Mouse (Mus musculus): ENCODE measurements at regions not wholly inside any gene's neighbourhood (a gene's known extent, or its start where the extent isn't known, plus 50 kb on each side); places are given as distances from the start of the nearest gene placed in this dataset.
"Not testable (repeated sequence)": the region's sequence is repeated elsewhere in the genome, so short reads cannot be mapped to it uniquely, and the experiment has no call there.

- Histone ChIP-seq H3K4me2 (no peak overlapping the region), H3K27me3 (no peaks in the 10 kb centered on the region), H3K4me1 (replicated peaks) (no peaks in the 10 kb centered on the region), H3K27ac (no peak overlapping the region), H3K4me3 (replicated peaks) (no peak overlapping the region), H3K9ac (replicated peaks) (no peak overlapping the region), H3K9me3 (no peaks in the 10 kb centered on the region), H3K36me3 (no peaks in the 10 kb centered on the region)
- no peak for ATAC-seq (ENCODE audit: insufficient number of reproducible peaks, insufficient read depth, low FRiP score, low TSS enrichment, low read depth)
These were observed 143.9 kb downstream of the Gxylt1 start for GRCm38 (mm10) chr15:93131056-93131455.

- Histone ChIP-seq H3K27ac (no peak overlapping the region), H3K4me1 (replicated peaks) (peaks cover 4% of the 10 kb centered on the region; the same call in 1 of the 2 replicates), H3K4me3 (replicated peaks) (no peak overlapping the region), H3K9me3 (no peaks in the 10 kb centered on the region), H3K4me2 (no peak overlapping the region), H3K36me3 (no peaks in the 10 kb centered on the region), H3K27me3 (no peaks in the 10 kb centered on the region), H3K9ac (replicated peaks) (no peak overlapping the region)
- no peak for ATAC-seq (ENCODE audit: insufficient number of reproducible peaks, insufficient read depth, low FRiP score, low TSS enrichment, low read depth)
- 68% methylated on average over 5 of the region's 5 CpGs for WGBS
These were observed 149.7 kb downstream of the Gxylt1 start for GRCm38 (mm10) chr15:93125261-93125660.

- Histone ChIP-seq H3K9ac (replicated peaks) (no peak overlapping the region), H3K4me3 (replicated peaks) (no peak overlapping the region), H3K4me1 (replicated peaks) (peaks cover 4% of the 10 kb centered on the region; the same call in 1 of the 2 replicates), H3K9me3 (no peaks in the 10 kb centered on the region), H3K36me3 (no peaks in the 10 kb centered on the region), H3K4me2 (no peak overlapping the region), H3K27ac (no peak overlapping the region), H3K27me3 (no peaks in the 10 kb centered on the region)
- 77% methylated on average over 4 of the region's 4 CpGs for WGBS
- no peak for ATAC-seq (ENCODE audit: insufficient number of reproducible peaks, insufficient read depth, low FRiP score, low TSS enrichment, low read depth)
These were observed 153.8 kb downstream of the Gxylt1 start for GRCm38 (mm10) chr15:93121156-93121555.

- not testable (repeated sequence) for ATAC-seq (ENCODE audit: insufficient number of reproducible peaks, insufficient read depth, low FRiP score, low TSS enrichment, low read depth); H3K27me3 ChIP-seq; H3K4me2 ChIP-seq; H3K36me3 ChIP-seq; H3K4me1 ChIP-seq (replicated peaks); H3K27ac ChIP-seq; H3K9me3 ChIP-seq; H3K4me3 ChIP-seq (replicated peaks); H3K9ac ChIP-seq (replicated peaks)
- 90% methylated on average over 2 of the region's 2 CpGs for WGBS
These were observed 157.2 kb downstream of the Gxylt1 start for GRCm38 (mm10) chr15:93117806-93118205.

GRCm38 (mm10) chr15:93115674-93116102 lies 159.3 kb downstream of the Gxylt1 start:
- 3% methylated on average over 16 of the region's 16 CpGs for WGBS
- Histone ChIP-seq H3K9ac (replicated peaks) (peak overlapping the region; percentile 52), H3K27me3 (no peaks in the 10 kb centered on the region), H3K9me3 (peaks cover 3% of the 10 kb centered on the region; the same call in 1 of the 2 replicates), H3K36me3 (no peaks in the 10 kb centered on the region), H3K4me2 (peak overlapping the region; percentile 62), H3K4me1 (replicated peaks) (peaks cover 9% of the 10 kb centered on the region), H3K4me3 (replicated peaks) (peak overlapping the region; percentile 35), H3K27ac (peak overlapping the region; percentile 35; the same call in 1 of the 2 replicates)
- ATAC-seq (ENCODE audit: insufficient number of reproducible peaks, insufficient read depth, low FRiP score, low TSS enrichment, low read depth): peak; percentile 75

- H3K36me3 ChIP-seq: no peaks in the 10 kb centered on the region
- H3K9me3 ChIP-seq: no peaks in the 10 kb centered on the region
- WGBS: 14% methylated on average over 4 of the region's 4 CpGs
- peaks cover 23% of the 10 kb centered on the region for H3K4me1 ChIP-seq (replicated peaks)
- H3K4me2 ChIP-seq: no peak overlapping the region
- H3K9ac ChIP-seq (replicated peaks): no peak overlapping the region
- ATAC-seq (ENCODE audit: insufficient number of reproducible peaks, insufficient read depth, low FRiP score, low TSS enrichment, low read depth): no peak; the same call in 1 of the 2 replicates
- H3K27ac ChIP-seq: no peak overlapping the region
- H3K27me3 ChIP-seq: no peaks in the 10 kb centered on the region
- no peak overlapping the region for H3K4me3 ChIP-seq (replicated peaks)
These were observed 170.0 kb downstream of the Gxylt1 start for GRCm38 (mm10) chr15:93104936-93105335.

- Histone ChIP-seq H3K9ac (replicated peaks) (no peak overlapping the region), H3K27ac (no peak overlapping the region), H3K4me3 (replicated peaks) (no peak overlapping the region), H3K36me3 (no peaks in the 10 kb centered on the region), H3K4me1 (replicated peaks) (peaks cover 23% of the 10 kb centered on the region), H3K27me3 (no peaks in the 10 kb centered on the region), H3K4me2 (no peak overlapping the region), H3K9me3 (no peaks in the 10 kb centered on the region)
- WGBS: 49% methylated on average over 5 of the region's 5 CpGs
- ATAC-seq (ENCODE audit: insufficient number of reproducible peaks, insufficient read depth, low FRiP score, low TSS enrichment, low read depth): no peak
These were observed 171.6 kb downstream of the Gxylt1 start for GRCm38 (mm10) chr15:93103426-93103825.

- Histone ChIP-seq H3K4me3 (replicated peaks) (no peak overlapping the region), H3K9ac (replicated peaks) (no peak overlapping the region), H3K27me3 (no peaks in the 10 kb centered on the region), H3K4me1 (replicated peaks) (peaks cover 23% of the 10 kb centered on the region), H3K9me3 (no peaks in the 10 kb centered on the region), H3K36me3 (no peaks in the 10 kb centered on the region), H3K4me2 (no peak overlapping the region), H3K27ac (no peak overlapping the region)
- 88% methylated on average over 10 of the region's 10 CpGs for WGBS
- ATAC-seq (ENCODE audit: insufficient number of reproducible peaks, insufficient read depth, low FRiP score, low TSS enrichment, low read depth): no peak
These were observed 173.1 kb downstream of the Gxylt1 start for GRCm38 (mm10) chr15:93101881-93102280.

GRCm38 (mm10) chr15:93100837-93101236 lies 174.1 kb downstream of the Gxylt1 start:
- H3K36me3 ChIP-seq: no peaks in the 10 kb centered on the region
- no peak overlapping the region for H3K4me2 ChIP-seq
- no peaks in the 10 kb centered on the region for H3K9me3 ChIP-seq
- ATAC-seq (ENCODE audit: insufficient number of reproducible peaks, insufficient read depth, low FRiP score, low TSS enrichment, low read depth): no peak
- WGBS: 66% methylated on average over 7 of the region's 7 CpGs
- H3K4me1 ChIP-seq (replicated peaks): peaks cover 16% of the 10 kb centered on the region
- H3K27me3 ChIP-seq: no peaks in the 10 kb centered on the region
- no peak overlapping the region for H3K4me3 ChIP-seq (replicated peaks)
- H3K27ac ChIP-seq: no peak overlapping the region
- H3K9ac ChIP-seq (replicated peaks): no peak overlapping the region

- Histone ChIP-seq H3K4me3 (replicated peaks) (no peak overlapping the region), H3K4me1 (replicated peaks) (peaks cover 8% of the 10 kb centered on the region; the same call in 1 of the 2 replicates), H3K27me3 (no peaks in the 10 kb centered on the region), H3K9me3 (no peaks in the 10 kb centered on the region), H3K36me3 (no peaks in the 10 kb centered on the region), H3K9ac (replicated peaks) (no peak overlapping the region), H3K27ac (no peak overlapping the region), H3K4me2 (no peak overlapping the region)
- 90% methylated on average over 3 of the region's 3 CpGs for WGBS
- no peak for ATAC-seq (ENCODE audit: insufficient number of reproducible peaks, insufficient read depth, low FRiP score, low TSS enrichment, low read depth)
These were observed 175.1 kb downstream of the Gxylt1 start for GRCm38 (mm10) chr15:93099840-93100239.

- H3K4me1 ChIP-seq (replicated peaks): peaks cover 10% of the 10 kb centered on the region
- no peaks in the 10 kb centered on the region for H3K9me3 ChIP-seq
- H3K27me3 ChIP-seq: no peaks in the 10 kb centered on the region
- H3K27ac ChIP-seq: no peak overlapping the region
- H3K9ac ChIP-seq (replicated peaks): no peak overlapping the region
- no peak for ATAC-seq (ENCODE audit: insufficient number of reproducible peaks, insufficient read depth, low FRiP score, low TSS enrichment, low read depth)
- no peak overlapping the region for H3K4me3 ChIP-seq (replicated peaks)
- H3K4me2 ChIP-seq: no peak overlapping the region
- H3K36me3 ChIP-seq: no peaks in the 10 kb centered on the region
- WGBS: 82% methylated on average over 5 of the region's 5 CpGs
These were observed 178.6 kb downstream of the Gxylt1 start for GRCm38 (mm10) chr15:93096335-93096734.

- peaks cover 10% of the 10 kb centered on the region for H3K4me1 ChIP-seq (replicated peaks)
- no peak overlapping the region for H3K27ac ChIP-seq
- H3K4me3 ChIP-seq (replicated peaks): no peak overlapping the region
- no peaks in the 10 kb centered on the region for H3K27me3 ChIP-seq
- H3K9ac ChIP-seq (replicated peaks): no peak overlapping the region
- 46% methylated on average over 6 of the region's 6 CpGs for WGBS
- H3K36me3 ChIP-seq: no peaks in the 10 kb centered on the region
- ATAC-seq (ENCODE audit: insufficient number of reproducible peaks, insufficient read depth, low FRiP score, low TSS enrichment, low read depth): no peak
- H3K9me3 ChIP-seq: no peaks in the 10 kb centered on the region
- no peak overlapping the region for H3K4me2 ChIP-seq
These were observed 179.8 kb downstream of the Gxylt1 start for GRCm38 (mm10) chr15:93095224-93095623.

All from limb, embryonic 12.5 days (tissue).